Mouse (Mus musculus) neural tube, embryonic 13.5 days (tissue): ENCODE data around the gene Myrfl. TPM values are rescaled to one million over a fixed set of nuclear protein-coding genes. Genes with fewer than 3 reads are reported as not detected.
A peak's percentile ranks its signal among the peaks of the same experiment; 100 is the strongest.

Experiments
- ATAC-seq: fragments of 200-750 bp; cut with Nextera tagmentation; 2 replicates; pipeline ENCODE4 v1.8.0; 2017; ENCODE audit warnings: low read depth, mild to moderate bottlenecking, moderate TSS enrichment, moderate library complexity
- H3K27ac ChIP-seq: fragments of 300-500 bp; sonication (generic); replicated peaks from 2 replicates; pipeline ENCODE4 v1.5.1; 2015; ENCODE audit warnings: moderate library complexity, mild to moderate bottlenecking, inconsistent platforms
- H3K27me3 ChIP-seq: fragments of 300-500 bp; sonication (generic); 2 replicates; pipeline ENCODE4 v1.6.1; 2015; ENCODE audit warnings: mild to moderate bottlenecking, inconsistent platforms
- H3K36me3 ChIP-seq: fragments of 300-500 bp; sonication (generic); 2 replicates; pipeline ENCODE4 v1.6.1; 2015; ENCODE audit warnings: mild to moderate bottlenecking, inconsistent platforms
- H3K4me1 ChIP-seq: fragments of 300-500 bp; sonication (generic); replicated peaks from 2 replicates; pipeline ENCODE4 v1.6.1; 2015; ENCODE audit warnings: inconsistent platforms
- H3K4me2 ChIP-seq: fragments of 300-500 bp; sonication (generic); 2 replicates; pipeline ENCODE4 v1.6.1; 2015; ENCODE audit warnings: inconsistent platforms, mild to moderate bottlenecking, moderate library complexity
- H3K4me3 ChIP-seq: fragments of 300-500 bp; sonication (generic); 2 replicates; pipeline ENCODE4 v1.5.1; 2015; ENCODE audit warnings: mild to moderate bottlenecking, inconsistent platforms
- H3K9ac ChIP-seq: fragments of 300-500 bp; sonication (generic); 2 replicates; pipeline ENCODE4 v1.6.1; 2015; ENCODE audit warnings: moderate library complexity, mild to moderate bottlenecking, inconsistent platforms
- H3K9me3 ChIP-seq: fragments of 300-500 bp; sonication (generic); 2 replicates; pipeline ENCODE4 v1.6.1; 2016; ENCODE audit warnings: inconsistent platforms
- WGBS: fragments of 180-500 bp; shearing (Covaris S2); methylation state at CpG from one replicate; pipeline ENCODE4 v1.1.7; 2015; 5-methylcytosine and 5-hydroxymethylcytosine counted together
- polyA plus RNA-seq: library from polyadenylated mRNA; unstranded; fragments of >200 nt; fragmentation: Nextera tagmentation; extraction: Ambion mirVana; gene quantifications from 2 replicates; pipeline ENCODE4 v1.2.1, GENCODE M21; 2015

Gene Myrfl
- polyA plus RNA-seq, 1 experiment from 2014 or later: 0.27 TPM

DNA sequence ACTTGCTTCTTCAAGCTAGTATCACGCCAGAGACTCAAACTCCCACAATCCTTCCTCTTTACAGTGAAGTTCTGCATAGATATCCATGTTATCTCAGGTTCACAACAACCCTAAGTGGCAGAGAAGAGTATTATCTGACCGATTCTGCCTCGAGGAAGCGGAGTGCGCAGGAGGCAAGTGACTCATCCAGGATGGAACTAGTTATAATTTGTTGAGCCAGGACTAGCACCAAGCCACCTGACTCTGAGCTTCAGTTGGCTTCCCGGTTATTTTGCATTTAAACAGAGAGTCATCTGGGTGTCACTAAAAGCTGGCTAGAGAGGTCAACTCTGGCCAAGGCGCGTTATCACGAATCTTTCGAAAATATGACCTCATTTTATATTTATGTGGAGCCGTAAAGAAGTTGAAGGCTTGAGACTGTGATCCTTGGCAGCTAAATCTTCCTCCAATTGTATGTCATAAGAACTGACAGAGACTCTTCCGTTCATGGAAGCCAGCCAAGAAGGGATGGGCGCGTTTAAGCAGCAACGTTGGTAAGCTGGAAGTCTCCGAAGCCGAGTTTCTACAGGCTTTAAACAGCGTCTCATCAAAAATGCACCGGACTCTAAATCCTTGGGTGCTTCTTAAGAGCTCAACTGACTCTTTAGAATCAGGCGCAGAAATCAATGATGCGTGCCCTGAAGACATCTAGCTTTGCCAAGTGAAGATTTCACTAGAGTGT, 125.3 kb downstream of the Myrfl start:
- Histone ChIP-seq H3K27ac (peak overlapping the region; percentile 29), H3K9me3 (no peaks in the 10 kb centered on the region), H3K4me3 (no peak overlapping the region), H3K27me3 (no peaks in the 10 kb centered on the region), H3K4me1 (peaks cover 46% of the 10 kb centered on the region), H3K9ac (no peak overlapping the region), H3K36me3 (no peaks in the 10 kb centered on the region), H3K4me2 (no peak overlapping the region)
- no peak for ATAC-seq
- WGBS: 76% methylated on average over 21 of the region's 21 CpGs

DNA sequence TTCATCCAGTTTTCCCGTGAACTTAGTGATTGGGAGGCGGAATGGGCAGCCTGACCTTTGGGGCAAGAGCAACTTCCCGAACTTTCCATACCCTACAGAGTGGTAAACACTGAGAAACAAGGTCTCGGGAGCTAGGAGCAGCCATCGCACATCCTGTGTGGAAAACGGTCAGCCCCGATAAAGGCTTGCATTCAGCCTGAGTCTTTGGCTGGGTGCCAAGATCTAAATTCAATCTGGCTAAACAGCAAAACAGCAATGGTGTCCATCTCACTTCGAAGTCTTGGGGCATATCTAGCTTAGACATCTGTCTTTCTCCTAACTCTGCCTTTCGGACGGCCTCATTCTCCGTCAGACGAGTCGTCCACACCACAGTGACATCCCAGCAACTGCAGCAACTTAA, 128.1 kb downstream of the Myrfl start:
- H3K27me3 ChIP-seq: no peaks in the 10 kb centered on the region
- peaks cover 34% of the 10 kb centered on the region for H3K4me1 ChIP-seq
- H3K27ac ChIP-seq: no peak overlapping the region
- H3K9me3 ChIP-seq: no peaks in the 10 kb centered on the region; the same call in 1 of the 2 replicates
- H3K4me3 ChIP-seq: no peak overlapping the region
- ATAC-seq: no peak
- H3K9ac ChIP-seq: no peak overlapping the region
- no peaks in the 10 kb centered on the region for H3K36me3 ChIP-seq
- WGBS: 54% methylated on average over 13 of the region's 13 CpGs
- H3K4me2 ChIP-seq: no peak overlapping the region

DNA sequence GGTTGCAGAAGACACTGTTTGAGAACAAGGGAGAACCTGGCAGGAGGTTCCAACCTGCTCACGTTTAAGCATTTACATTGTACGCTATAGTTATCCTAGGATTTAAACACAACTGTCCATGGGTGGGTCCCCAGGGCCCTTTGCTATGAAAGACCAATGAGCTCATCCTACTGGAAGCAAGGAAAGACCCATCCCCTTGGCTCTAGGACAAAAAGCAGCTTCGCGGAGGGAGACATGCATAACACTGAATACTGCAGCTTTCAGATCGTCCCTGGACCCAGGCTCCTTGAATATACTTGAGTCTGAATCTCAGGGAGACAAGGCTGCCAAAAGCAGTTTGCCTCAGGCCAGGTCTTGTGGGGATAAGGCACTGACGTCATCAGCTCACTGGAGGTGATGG, 130.2 kb downstream of the Myrfl start:
- H3K9ac ChIP-seq: no peak overlapping the region
- no peaks in the 10 kb centered on the region; the same call in 1 of the 2 replicates for H3K9me3 ChIP-seq
- no peak for ATAC-seq
- no peak overlapping the region for H3K27ac ChIP-seq
- no peak overlapping the region for H3K4me2 ChIP-seq
- 80% methylated on average over 6 of the region's 6 CpGs for WGBS
- H3K27me3 ChIP-seq: no peaks in the 10 kb centered on the region
- H3K4me1 ChIP-seq: peaks cover 29% of the 10 kb centered on the region
- no peak overlapping the region for H3K4me3 ChIP-seq
- no peaks in the 10 kb centered on the region for H3K36me3 ChIP-seq

GRCm38 (mm10) chr10:116761476-116762068, 135.1 kb downstream of the Myrfl start:
- no peak overlapping the region for H3K9ac ChIP-seq
- ATAC-seq: no peak

DNA sequence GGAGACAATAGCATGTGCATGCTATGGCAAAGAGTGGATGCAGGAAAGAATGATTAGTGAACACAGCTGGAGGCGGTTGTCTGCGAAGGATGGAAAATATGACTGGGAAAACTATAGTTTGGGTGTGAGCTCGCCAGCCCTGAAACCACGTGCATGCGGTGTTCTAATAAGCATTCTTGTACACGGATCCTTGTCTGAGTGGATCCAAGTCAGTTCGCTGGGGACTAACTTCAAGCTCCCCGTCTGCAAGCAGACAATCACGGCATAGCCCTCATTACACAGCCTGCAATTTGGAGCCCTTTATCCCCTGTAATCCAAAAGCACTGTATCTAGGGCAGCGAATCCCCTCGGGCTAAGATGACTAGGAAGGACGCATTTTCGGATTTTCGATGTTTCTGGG, 136.2 kb downstream of the Myrfl start:
- Histone ChIP-seq H3K27ac (peak overlapping the region; percentile 62), H3K4me2 (peak overlapping the region; percentile 34)
- 63% methylated on average over 14 of the region's 14 CpGs for WGBS

More at GRCm38 (mm10) chr10:116761476-116762068, 135.1 kb downstream of the Myrfl start:
- whole genome bisulfite sequencing: 54% methylated on average over 4 of the region's 4 CpGs
- no peaks in the 10 kb centered on the region; the same call in 1 of the 2 replicates for H3K9me3 ChIP-seq
- no peaks in the 10 kb centered on the region for H3K36me3 ChIP-seq
- no peaks in the 10 kb centered on the region for H3K27me3 ChIP-seq
- H3K27ac ChIP-seq: peak overlapping the region; percentile 62
- H3K4me3 ChIP-seq: no peak overlapping the region
- peaks cover 19% of the 10 kb centered on the region for H3K4me1 ChIP-seq
- H3K4me2 ChIP-seq: no peak overlapping the region

GRCm38 (mm10) chr10:116759816-116760215, 136.9 kb downstream of the Myrfl start:
- H3K4me1 ChIP-seq: peaks cover 26% of the 10 kb centered on the region
- 84% methylated on average over 4 of the region's 4 CpGs for WGBS
- ATAC-seq: no peak

More for the DNA sequence above, 136.2 kb downstream of the Myrfl start:
- H3K4me3 ChIP-seq: no peak overlapping the region
- no peaks in the 10 kb centered on the region for H3K27me3 ChIP-seq
- no peaks in the 10 kb centered on the region for H3K36me3 ChIP-seq
- ATAC-seq: 0 out of 2 replicates have a peak, but pooled peaks have one; percentile 19
- peak overlapping the region; percentile 6; the same call in 1 of the 2 replicates for H3K9ac ChIP-seq
- peaks cover 25% of the 10 kb centered on the region for H3K4me1 ChIP-seq
- no peaks in the 10 kb centered on the region; the same call in 1 of the 2 replicates for H3K9me3 ChIP-seq

GRCm38 (mm10) chr10:116755881-116756581, 140.7 kb downstream of the Myrfl start:
- Histone ChIP-seq H3K27me3 (no peaks in the 10 kb centered on the region), H3K9ac (no peak overlapping the region), H3K27ac (0 out of 2 replicates have a peak overlapping the region, but pooled peaks have one; percentile 23), H3K4me3 (no peak overlapping the region), H3K4me1 (peaks cover 18% of the 10 kb centered on the region), H3K4me2 (no peak overlapping the region), H3K36me3 (no peaks in the 10 kb centered on the region), H3K9me3 (no peaks in the 10 kb centered on the region)
- no peak for ATAC-seq
- 49% methylated on average over 10 of the region's 10 CpGs for WGBS

More at GRCm38 (mm10) chr10:116759816-116760215, 136.9 kb downstream of the Myrfl start:
- Histone ChIP-seq H3K27ac (no peak overlapping the region), H3K9ac (no peak overlapping the region), H3K4me2 (no peak overlapping the region), H3K4me3 (no peak overlapping the region), H3K9me3 (no peaks in the 10 kb centered on the region), H3K27me3 (no peaks in the 10 kb centered on the region), H3K36me3 (no peaks in the 10 kb centered on the region)

DNA sequence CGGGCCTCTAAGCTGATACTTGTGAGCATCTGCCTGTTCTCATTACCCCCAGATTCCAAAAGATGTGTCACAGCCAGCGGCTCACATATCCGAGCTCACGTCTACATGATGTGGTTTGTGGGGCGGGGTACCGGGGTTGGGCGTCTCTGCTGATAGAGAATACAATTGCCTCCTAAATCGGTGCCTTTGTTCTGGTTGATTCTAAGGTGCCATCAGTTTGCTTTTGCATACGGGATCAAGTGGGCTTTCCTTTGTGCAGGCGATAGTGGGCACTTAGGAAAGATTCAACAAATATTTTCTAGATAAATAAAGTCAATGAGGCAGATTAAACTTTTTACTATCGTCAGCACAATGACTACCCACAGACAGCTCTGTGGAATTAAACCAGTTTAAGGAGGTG, 141.8 kb downstream of the Myrfl start:
- 88% methylated on average over 11 of the region's 11 CpGs for WGBS
- Histone ChIP-seq H3K9me3 (no peaks in the 10 kb centered on the region), H3K4me2 (no peak overlapping the region), H3K9ac (no peak overlapping the region), H3K4me3 (no peak overlapping the region), H3K36me3 (no peaks in the 10 kb centered on the region), H3K4me1 (peaks cover 10% of the 10 kb centered on the region), H3K27ac (no peak overlapping the region), H3K27me3 (no peaks in the 10 kb centered on the region)
- ATAC-seq: no peak

GRCm38 (mm10) chr10:116750895-116751294, 145.8 kb downstream of the Myrfl start:
- 90% methylated on average over 14 of the region's 14 CpGs for WGBS
- Histone ChIP-seq H3K36me3 (no peaks in the 10 kb centered on the region), H3K9me3 (no peaks in the 10 kb centered on the region), H3K9ac (no peak overlapping the region), H3K4me2 (no peak overlapping the region), H3K4me1 (peaks cover 4% of the 10 kb centered on the region), H3K27me3 (no peaks in the 10 kb centered on the region), H3K27ac (no peak overlapping the region), H3K4me3 (no peak overlapping the region)
- ATAC-seq: no peak

GRCm38 (mm10) chr10:116750062-116750461, 146.7 kb downstream of the Myrfl start:
- Histone ChIP-seq H3K4me1 (no peaks in the 10 kb centered on the region; the same call in 1 of the 2 replicates), H3K9me3 (no peaks in the 10 kb centered on the region), H3K9ac (no peak overlapping the region), H3K4me2 (no peak overlapping the region), H3K36me3 (no peaks in the 10 kb centered on the region), H3K27me3 (no peaks in the 10 kb centered on the region), H3K27ac (no peak overlapping the region), H3K4me3 (no peak overlapping the region)
- WGBS: 82% methylated on average over 6 of the region's 6 CpGs
- no peak for ATAC-seq

DNA sequence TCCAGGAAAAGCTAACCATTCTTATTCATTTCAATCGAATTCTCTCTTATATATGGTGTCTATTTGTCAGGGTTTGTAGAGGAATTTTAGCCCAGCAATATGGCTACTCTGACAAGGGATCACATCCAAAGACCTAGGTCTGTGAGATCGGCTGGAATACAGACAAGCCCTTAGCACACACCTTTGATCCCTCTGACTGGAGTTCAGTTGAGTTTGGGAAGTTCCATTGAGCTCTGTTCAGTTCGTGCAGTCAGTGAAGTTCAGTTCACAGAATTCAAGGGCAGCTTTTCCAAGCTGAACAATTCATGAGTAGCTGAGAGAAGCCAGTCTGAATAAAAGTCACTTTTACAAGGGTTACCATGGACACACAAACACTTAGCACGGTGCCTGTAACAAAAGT, 148.0 kb downstream of the Myrfl start:
- H3K4me1 ChIP-seq: no peaks in the 10 kb centered on the region; the same call in 1 of the 2 replicates
- no peak overlapping the region for H3K4me3 ChIP-seq
- no peaks in the 10 kb centered on the region for H3K36me3 ChIP-seq
- 70% methylated on average over 4 of the region's 4 CpGs for WGBS
- H3K27ac ChIP-seq: no peak overlapping the region
- no peak for ATAC-seq
- H3K9ac ChIP-seq: no peak overlapping the region
- H3K9me3 ChIP-seq: no peaks in the 10 kb centered on the region
- no peak overlapping the region for H3K4me2 ChIP-seq
- no peaks in the 10 kb centered on the region for H3K27me3 ChIP-seq
